Comparison of ENCODE assay signal across 11 mouse cellular contexts in genomic region chr2:145613705-145614104, GRCm38 (mm10).
DNase-seq lines count a peak whose midpoint lies in the region; ATAC-seq and TF ChIP-seq lines count a peak whose summit lies in the region.
"Had no signal": no experiment of that assay in that cellular context is flagged by ENCODE, and none has a peak within 500 bp of the region (broad histone marks: within the 10 kb centered on the region; RNA-seq: fewer than 3 reads in every experiment).

No protein-coding gene starts in this region.

- H3K9ac ChIP-seq in kidney, embryonic 16.5 days (replicated peaks; ENCODE audit: low read length): no peak overlapping the region
- H3K9ac ChIP-seq in midbrain, postnatal 0 days (replicated peaks; ENCODE audit: low read length, poor library complexity, severe bottlenecking): no peak overlapping the region
- H3K9ac ChIP-seq: liver, embryonic 12.5 days had no signal

- no peak for ATAC-seq in cerebellum, adult (ENCODE audit: insufficient number of reproducible peaks, low FRiP score, low TSS enrichment)
- peak; percentile 68 for ATAC-seq in kidney, embryonic 16.5 days (ENCODE audit: low FRiP score, low TSS enrichment)
- ATAC-seq in midbrain, postnatal 0 days (ENCODE audit: low FRiP score): no peak
- ATAC-seq: liver, embryonic 12.5 days had no signal

- H3K4me3 ChIP-seq in kidney, embryonic 16.5 days (ENCODE audit: low read length): no peak overlapping the region
- H3K4me3 ChIP-seq in midbrain, postnatal 0 days (ENCODE audit: low read depth, low read length): no peak overlapping the region
- no peak overlapping the region for H3K4me3 ChIP-seq in heart, embryonic 10.5 days
- H3K4me3 ChIP-seq: heart, adult 2 months; liver, embryonic 12.5 days had no signal

- H3K4me1 ChIP-seq in kidney, embryonic 16.5 days (ENCODE audit: insufficient read depth, low read length): no peaks in the 10 kb centered on the region
- H3K4me1 ChIP-seq in midbrain, postnatal 0 days (ENCODE audit: insufficient read depth, low read length): no peaks in the 10 kb centered on the region
- H3K4me1 ChIP-seq in heart, embryonic 10.5 days: peaks cover 6% of the 10 kb centered on the region; the same call in 1 of the 2 replicates
- H3K4me1 ChIP-seq: liver, embryonic 12.5 days had no signal

- H3K27ac ChIP-seq in kidney, embryonic 16.5 days (ENCODE audit: low read length): 0 out of 2 replicates have a peak overlapping the region, but pooled peaks have one; percentile 16
- H3K27ac ChIP-seq in midbrain, postnatal 0 days (ENCODE audit: low read depth, low read length): 0 out of 2 replicates have a peak overlapping the region, but pooled peaks have one; percentile 6
- no peak overlapping the region for H3K27ac ChIP-seq in heart, embryonic 10.5 days
- H3K27ac ChIP-seq: heart, adult 2 months; liver, embryonic 12.5 days had no signal

- 60% methylated on average over 8 of the region's 8 CpGs for WGBS in kidney, embryonic 16.5 days
- 69% methylated on average over 8 of the region's 8 CpGs for WGBS in midbrain, postnatal 0 days
- 85% methylated on average over 8 of the region's 8 CpGs for WGBS in heart, embryonic 10.5 days

- H3K36me3 ChIP-seq in kidney, embryonic 16.5 days (ENCODE audit: insufficient read depth, low read length): no peaks in the 10 kb centered on the region
- 0 out of 2 replicates have a peak, but pooled peaks cover 8% of the 10 kb centered on the region for H3K36me3 ChIP-seq in midbrain, postnatal 0 days (ENCODE audit: insufficient read depth, low read length)
- no peaks in the 10 kb centered on the region for H3K36me3 ChIP-seq in heart, embryonic 10.5 days
- H3K36me3 ChIP-seq: liver, embryonic 12.5 days had no signal

- intact Hi-C loops in left cerebral cortex, postnatal 36 days (cut with DNase I): no loop called here
- intact Hi-C loops in left cerebral cortex, postnatal 14 days (cut with DNase I): no loop called here

- DNase-seq in cerebellum, adult 18-20 months: peak; percentile 7 to 9
- peak; percentile 15 for DNase-seq in left cerebral cortex, postnatal 36 days (ENCODE audit: low spot score in 2 of 2)
- no peak for DNase-seq in left cerebral cortex, postnatal 14 days (ENCODE audit: low spot score in 2 of 2)
- DNase-seq in midbrain, postnatal 0 days (ENCODE audit: low spot score): no peak
- DNase-seq in heart, embryonic 10.5 days (ENCODE audit: low spot score): no peak
- DNase-seq in gastrocnemius, adult 8-10 months (ENCODE audit: low spot score in 2 of 2): no peak
- DNase-seq: heart, adult 2 months; heart, postnatal 36 days had no signal

- H3K4me2 ChIP-seq in kidney, embryonic 16.5 days (replicated peaks; ENCODE audit: low read depth, low read length): no peak overlapping the region
- no peak overlapping the region for H3K4me2 ChIP-seq in midbrain, postnatal 0 days (ENCODE audit: low read depth, low read length, poor library complexity, severe bottlenecking)
- H3K4me2 ChIP-seq: liver, embryonic 12.5 days had no signal

- no peaks in the 10 kb centered on the region for H3K27me3 ChIP-seq in kidney, embryonic 16.5 days (ENCODE audit: insufficient read depth, low read length)
- no peaks in the 10 kb centered on the region for H3K27me3 ChIP-seq in midbrain, postnatal 0 days (ENCODE audit: insufficient read depth, low read length)
- H3K27me3 ChIP-seq in heart, embryonic 10.5 days (ENCODE audit: insufficient read depth, poor library complexity, severe bottlenecking): no peaks in the 10 kb centered on the region
- H3K27me3 ChIP-seq: liver, embryonic 12.5 days had no signal

- no peak for TF ChIP-seq CTCF in midbrain, postnatal 0 days (IDR thresholded peaks at IDR 0.05)

- no peaks in the 10 kb centered on the region for H3K9me3 ChIP-seq in kidney, embryonic 16.5 days (ENCODE audit: low read length)
- no peaks in the 10 kb centered on the region for H3K9me3 ChIP-seq in midbrain, postnatal 0 days (ENCODE audit: low read length)
- H3K9me3 ChIP-seq in heart, embryonic 10.5 days: no peaks in the 10 kb centered on the region
- H3K9me3 ChIP-seq: liver, embryonic 12.5 days had no signal

Comparison
In these comparisons a context has a peak if more than half of its experiments do, and no peak if none do; other contexts are left out.
1. DNase-seq: peak in cerebellum, adult 18-20 months (2 of 2) and left cerebral cortex, postnatal 36 days (2 of 2); none in left cerebral cortex, postnatal 14 days (0 of 2), midbrain, postnatal 0 days (single experiment), heart, embryonic 10.5 days (single experiment) and gastrocnemius, adult 8-10 months (0 of 2).